Mouse (Mus musculus): ENCODE measurements around the gene Scn3b. TPM values are rescaled to one million over a fixed set of nuclear protein-coding genes. Genes with fewer than 3 reads are reported as not detected.

Scn3b gene
- polyA plus RNA-seq, 1 experiment: not detected

GRCm38 (mm10) chr9:40239749-40240148 is 29.3 kb upstream of the Scn3b start:
- no peak for TF ChIP-seq GATA1 (IDR thresholded peaks at IDR 0.05; ENCODE audit: low read length)
- no peak for TF ChIP-seq TAL1 (IDR thresholded peaks at IDR 0.05; ENCODE audit: low read length)

GRCm38 (mm10) chr9:40240311-40240710 is 28.7 kb upstream of the Scn3b start:
- Histone ChIP-seq H3K4me3 (replicated peaks) (no peak overlapping the region), H3K27me3 (ENCODE audit: control insufficient read depth) (peaks cover 24% of the 10 kb centered on the region), H3K36me3 (ENCODE audit: control insufficient read depth) (no peaks in the 10 kb centered on the region), H3K9me3 (ENCODE audit: control insufficient read depth, low read length) (no peaks in the 10 kb centered on the region), H3K4me1 (ENCODE audit: control insufficient read depth) (no peaks in the 10 kb centered on the region)
- TF ChIP-seq TAL1 (IDR thresholded peaks at IDR 0.05; ENCODE audit: low read length): no peak
- TF ChIP-seq GATA1 (IDR thresholded peaks at IDR 0.05; ENCODE audit: low read length): no peak

More at GRCm38 (mm10) chr9:40239749-40240148, 29.3 kb upstream of the Scn3b start:
- Histone ChIP-seq H3K4me1 (ENCODE audit: control insufficient read depth) (no peaks in the 10 kb centered on the region), H3K27me3 (ENCODE audit: control insufficient read depth) (peaks cover 24% of the 10 kb centered on the region), H3K36me3 (ENCODE audit: control insufficient read depth) (no peaks in the 10 kb centered on the region), H3K9me3 (ENCODE audit: control insufficient read depth, low read length) (no peaks in the 10 kb centered on the region), H3K4me3 (replicated peaks) (no peak overlapping the region)

- Histone ChIP-seq H3K27me3 (ENCODE audit: control insufficient read depth) (peaks cover 24% of the 10 kb centered on the region), H3K4me3 (replicated peaks) (no peak overlapping the region)
- TF ChIP-seq GATA1 (IDR thresholded peaks at IDR 0.05; ENCODE audit: low read length) (no peak), TAL1 (IDR thresholded peaks at IDR 0.05; ENCODE audit: low read length) (no peak)
Observed at GRCm38 (mm10) chr9:40241223-40241801, 27.7 kb upstream of the Scn3b start.

GRCm38 (mm10) chr9:40241951-40242888 is 26.8 kb upstream of the Scn3b start:
- TF ChIP-seq TAL1 (IDR thresholded peaks at IDR 0.05; ENCODE audit: low read length) (no peak), GATA1 (IDR thresholded peaks at IDR 0.05; ENCODE audit: low read length) (no peak)
- Histone ChIP-seq H3K4me1 (ENCODE audit: control insufficient read depth) (no peaks in the 10 kb centered on the region), H3K4me3 (replicated peaks) (no peak overlapping the region), H3K36me3 (ENCODE audit: control insufficient read depth) (no peaks in the 10 kb centered on the region), H3K9me3 (ENCODE audit: control insufficient read depth, low read length) (no peaks in the 10 kb centered on the region), H3K27me3 (ENCODE audit: control insufficient read depth) (peaks cover 24% of the 10 kb centered on the region)

More at GRCm38 (mm10) chr9:40241223-40241801, 27.7 kb upstream of the Scn3b start:
- H3K4me1 ChIP-seq (ENCODE audit: control insufficient read depth): no peaks in the 10 kb centered on the region
- H3K36me3 ChIP-seq (ENCODE audit: control insufficient read depth): no peaks in the 10 kb centered on the region
- H3K9me3 ChIP-seq (ENCODE audit: control insufficient read depth, low read length): no peaks in the 10 kb centered on the region

GRCm38 (mm10) chr9:40245466-40245865 is 23.6 kb upstream of the Scn3b start:
- H3K4me3 ChIP-seq (replicated peaks): no peak overlapping the region
- H3K36me3 ChIP-seq (ENCODE audit: control insufficient read depth): no peaks in the 10 kb centered on the region
- H3K4me1 ChIP-seq (ENCODE audit: control insufficient read depth): no peaks in the 10 kb centered on the region
- H3K9me3 ChIP-seq (ENCODE audit: control insufficient read depth, low read length): no peaks in the 10 kb centered on the region
- H3K27me3 ChIP-seq (ENCODE audit: control insufficient read depth): peaks cover 15% of the 10 kb centered on the region
- TF ChIP-seq GATA1 (IDR thresholded peaks at IDR 0.05; ENCODE audit: low read length) (no peak), TAL1 (IDR thresholded peaks at IDR 0.05; ENCODE audit: low read length) (no peak)

- Histone ChIP-seq H3K36me3 (ENCODE audit: control insufficient read depth) (no peaks in the 10 kb centered on the region), H3K9me3 (ENCODE audit: control insufficient read depth, low read length) (no peaks in the 10 kb centered on the region), H3K4me1 (ENCODE audit: control insufficient read depth) (no peaks in the 10 kb centered on the region), H3K4me3 (replicated peaks) (no peak overlapping the region), H3K27me3 (ENCODE audit: control insufficient read depth) (peaks cover 9% of the 10 kb centered on the region)
- TF ChIP-seq TAL1 (IDR thresholded peaks at IDR 0.05; ENCODE audit: low read length): no peak
- TF ChIP-seq GATA1 (IDR thresholded peaks at IDR 0.05; ENCODE audit: low read length): no peak
Observed at GRCm38 (mm10) chr9:40245974-40246665, 22.9 kb upstream of the Scn3b start.

GRCm38 (mm10) chr9:40246702-40247101 is 22.3 kb upstream of the Scn3b start:
- no peaks in the 10 kb centered on the region for H3K36me3 ChIP-seq (ENCODE audit: control insufficient read depth)
- H3K27me3 ChIP-seq (ENCODE audit: control insufficient read depth): peaks cover 3% of the 10 kb centered on the region
- TF ChIP-seq TAL1 (IDR thresholded peaks at IDR 0.05; ENCODE audit: low read length) (no peak), GATA1 (IDR thresholded peaks at IDR 0.05; ENCODE audit: low read length) (no peak)
- H3K9me3 ChIP-seq (ENCODE audit: control insufficient read depth, low read length): no peaks in the 10 kb centered on the region
- H3K4me1 ChIP-seq (ENCODE audit: control insufficient read depth): no peaks in the 10 kb centered on the region
- no peak overlapping the region for H3K4me3 ChIP-seq (replicated peaks)

GRCm38 (mm10) chr9:40249106-40249505 is 19.9 kb upstream of the Scn3b start:
- peaks cover 4% of the 10 kb centered on the region for H3K9me3 ChIP-seq (ENCODE audit: control insufficient read depth, low read length)
- H3K36me3 ChIP-seq (ENCODE audit: control insufficient read depth): no peaks in the 10 kb centered on the region
- no peaks in the 10 kb centered on the region for H3K27me3 ChIP-seq (ENCODE audit: control insufficient read depth)
- no peak for TF ChIP-seq TAL1 (IDR thresholded peaks at IDR 0.05; ENCODE audit: low read length)
- no peak for TF ChIP-seq GATA1 (IDR thresholded peaks at IDR 0.05; ENCODE audit: low read length)
- no peaks in the 10 kb centered on the region for H3K4me1 ChIP-seq (ENCODE audit: control insufficient read depth)
- no peak overlapping the region for H3K4me3 ChIP-seq (replicated peaks)

- no peaks in the 10 kb centered on the region for H3K4me1 ChIP-seq (ENCODE audit: control insufficient read depth)
- H3K4me3 ChIP-seq (replicated peaks): no peak overlapping the region
- peaks cover 4% of the 10 kb centered on the region for H3K9me3 ChIP-seq (ENCODE audit: control insufficient read depth, low read length)
- H3K27me3 ChIP-seq (ENCODE audit: control insufficient read depth): no peaks in the 10 kb centered on the region
- no peaks in the 10 kb centered on the region for H3K36me3 ChIP-seq (ENCODE audit: control insufficient read depth)
- TF ChIP-seq TAL1 (IDR thresholded peaks at IDR 0.05; ENCODE audit: low read length) (no peak), GATA1 (IDR thresholded peaks at IDR 0.05; ENCODE audit: low read length) (no peak)
Observed at GRCm38 (mm10) chr9:40252459-40252858, 16.6 kb upstream of the Scn3b start.
